Mouse (Mus musculus) adrenal gland, adult 8-10 months (tissue): ENCODE measurements around the gene Pts. TPM values are rescaled to one million over a fixed set of nuclear protein-coding genes. Genes with fewer than 3 reads are reported as not detected.

Experiments
- DNase-seq: peaks from one replicate; pipeline ENCODE4 v3.0.0; 2022
- total RNA-seq, 4 experiments: library from RNA; stranded (reverse); gene quantifications; 2 replicates each; pipeline ENCODE4 v1.2.4; 2022

Gene Pts
- total RNA-seq, 4 experiments from 2014 or later = 54.1 to 70.2 (median 63.4) TPM

DNA sequence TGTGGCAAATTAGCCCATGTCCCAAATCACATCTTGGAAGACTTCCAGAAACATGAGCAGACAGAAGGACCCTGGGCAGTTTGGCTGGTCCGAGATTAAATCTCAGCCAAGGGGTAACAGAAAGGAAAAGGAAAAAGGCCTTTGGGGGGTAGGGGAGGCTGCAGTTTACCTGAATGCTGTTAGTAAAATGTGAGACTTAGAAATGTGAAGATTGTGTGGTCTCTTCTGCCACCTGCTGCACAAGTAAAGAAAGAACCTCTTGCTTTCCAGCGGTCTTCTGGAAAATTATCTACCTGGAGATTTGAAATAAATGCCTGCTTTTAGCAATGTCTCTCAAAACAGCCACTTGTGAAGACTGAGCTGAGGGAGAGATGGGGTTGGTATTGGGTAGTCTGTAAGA, 2.4 kb upstream of the Pts start:
- no peak for DNase-seq

- DNase-seq = no peak
These were observed 664 bp downstream of the Pts start for GRCm38 (mm10) chr9:50527860-50528259.

GRCm38 (mm10) chr9:50525585-50525984, 2.9 kb downstream of the Pts start:
- DNase-seq = no peak

DNA sequence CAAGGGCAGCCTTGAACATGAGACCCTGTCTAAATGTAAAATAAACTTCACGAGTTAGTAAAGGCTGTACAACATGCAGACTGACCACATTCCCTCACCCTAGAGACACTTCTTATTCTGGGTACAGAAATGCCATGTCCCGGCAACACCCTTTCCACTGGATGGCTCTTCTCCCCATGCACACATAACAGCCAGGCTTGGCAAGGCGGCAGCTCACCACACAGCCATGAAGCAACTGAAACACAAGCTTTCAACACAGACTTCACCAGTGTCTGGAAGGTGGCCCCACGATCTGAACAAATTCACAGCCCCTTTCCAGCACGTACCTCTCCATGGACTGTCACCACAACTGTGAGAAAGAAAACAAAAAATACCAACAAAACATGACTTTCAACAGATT, 3.6 kb downstream of the Pts start:
- peak; percentile 34 for DNase-seq

GRCm38 (mm10) chr9:50522574-50522973, 6.0 kb downstream of the Pts start:
- no peak for DNase-seq

DNA sequence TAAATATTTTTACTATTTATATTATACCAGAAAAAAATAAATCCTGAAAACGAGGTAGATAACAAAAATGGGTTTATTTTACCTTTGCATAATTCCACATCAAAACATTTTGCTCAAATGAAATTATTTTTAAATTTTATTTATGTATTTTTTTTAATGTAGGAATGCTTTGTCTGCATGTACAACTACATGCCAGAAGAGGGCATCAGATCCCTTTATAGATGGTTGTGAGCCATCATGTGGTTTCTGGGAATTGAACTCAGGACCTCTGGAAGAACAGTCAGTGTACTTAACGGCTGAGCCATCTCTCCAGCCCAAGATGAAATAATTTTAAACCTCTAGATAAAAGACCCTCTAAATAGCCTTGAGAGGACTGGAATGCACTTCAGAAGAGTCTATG, 7.0 kb downstream of the Pts start:
- no peak for DNase-seq

GRCm38 (mm10) chr9:50520748-50521147, 7.8 kb downstream of the Pts start:
- no peak for DNase-seq

GRCm38 (mm10) chr9:50518781-50519180, 9.7 kb downstream of the Pts start:
- DNase-seq = no peak

GRCm38 (mm10) chr9:50515462-50515861, 13.1 kb downstream of the Pts start:
- no peak for DNase-seq

DNA sequence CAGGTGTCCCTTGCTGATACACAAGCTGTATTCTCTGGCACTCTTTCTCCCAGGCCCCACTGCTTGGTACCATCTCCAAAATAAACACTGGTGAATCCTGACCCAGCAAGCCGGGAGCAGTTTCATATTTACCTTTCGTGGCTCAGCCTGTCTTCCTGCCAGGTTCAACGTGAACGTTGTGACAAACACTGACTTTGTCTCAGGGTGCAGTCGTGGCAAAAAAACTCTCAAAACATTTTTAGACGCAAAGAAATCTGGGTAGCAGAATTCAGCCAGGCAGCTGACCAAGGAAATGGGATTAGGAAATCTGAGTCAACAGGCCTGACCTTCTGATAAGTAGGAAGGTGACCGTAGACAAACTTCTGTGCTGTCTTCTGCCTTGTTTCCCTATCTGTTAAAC, 21.0 kb downstream of the Pts start:
- no peak for DNase-seq

DNA sequence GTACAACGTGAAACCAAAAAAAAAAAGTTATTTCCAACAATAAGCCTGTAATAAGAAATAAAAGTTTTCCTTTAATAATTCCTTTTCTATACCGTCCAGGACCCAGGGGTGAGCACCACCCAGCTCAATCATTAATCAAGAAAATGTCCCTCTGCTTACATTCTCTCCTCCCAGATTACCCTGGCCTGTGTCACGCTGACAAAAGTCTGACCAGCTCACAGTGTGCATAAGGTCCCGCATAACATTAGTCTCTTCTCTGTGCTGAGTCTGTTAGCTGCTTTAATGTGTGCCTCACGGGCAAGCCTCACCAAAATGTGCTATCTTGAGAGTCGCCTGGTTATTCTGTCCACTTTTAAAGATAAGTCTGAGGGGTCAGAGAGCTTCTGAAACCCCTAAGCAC, 23.1 kb downstream of the Pts start:
- DNase-seq = no peak

- no peak for DNase-seq
These were observed 25.6 kb downstream of the Pts start for GRCm38 (mm10) chr9:50502949-50503348.

DNA sequence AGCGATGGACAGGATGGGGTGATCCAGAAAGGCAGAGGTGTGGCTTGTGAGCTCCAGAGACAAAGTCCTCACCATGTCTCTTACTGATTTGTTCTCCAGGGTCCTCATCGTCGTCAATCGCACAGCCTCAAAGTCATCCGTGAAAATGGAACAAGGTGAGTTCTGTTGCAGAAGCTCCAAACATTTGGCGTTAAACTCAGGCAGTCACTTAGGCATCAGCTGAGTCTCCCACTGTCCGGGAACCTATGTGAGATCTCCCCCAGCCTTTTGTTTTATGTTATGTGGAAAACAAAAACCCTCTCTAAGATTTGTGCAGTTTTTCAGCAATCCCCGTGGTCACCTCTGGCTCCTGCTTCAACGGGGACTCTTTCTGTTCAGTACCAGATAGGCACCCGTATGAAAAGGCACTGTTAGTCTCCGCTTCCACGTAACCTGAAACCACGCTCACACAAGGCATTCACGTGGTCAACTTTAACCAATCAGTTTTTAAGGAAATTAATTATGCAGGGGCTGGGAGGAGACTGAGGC, 27.5 kb downstream of the Pts start:
- DNase-seq = no peak

GRCm38 (mm10) chr9:50500467-50500973, 28.0 kb downstream of the Pts start:
- DNase-seq = no peak

DNA sequence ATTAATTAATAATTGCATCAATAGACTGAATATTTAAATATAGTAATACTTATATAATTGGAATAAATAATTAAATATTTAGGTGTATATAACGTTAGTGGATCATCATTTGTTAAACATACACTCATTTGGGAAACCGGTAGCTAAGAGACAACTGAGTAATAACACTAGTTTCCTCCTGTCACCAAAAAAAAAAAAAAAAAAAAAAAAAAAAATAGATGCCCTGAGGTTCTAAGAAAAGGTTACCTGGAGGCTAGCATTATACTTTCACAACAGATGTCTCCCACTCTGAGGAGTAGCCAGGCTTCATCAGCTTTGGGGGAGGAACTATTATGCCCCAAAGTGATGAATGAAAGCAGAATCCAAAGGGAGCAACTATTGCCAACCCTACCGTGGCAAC, 28.7 kb downstream of the Pts start:
- DNase-seq = no peak

DNA sequence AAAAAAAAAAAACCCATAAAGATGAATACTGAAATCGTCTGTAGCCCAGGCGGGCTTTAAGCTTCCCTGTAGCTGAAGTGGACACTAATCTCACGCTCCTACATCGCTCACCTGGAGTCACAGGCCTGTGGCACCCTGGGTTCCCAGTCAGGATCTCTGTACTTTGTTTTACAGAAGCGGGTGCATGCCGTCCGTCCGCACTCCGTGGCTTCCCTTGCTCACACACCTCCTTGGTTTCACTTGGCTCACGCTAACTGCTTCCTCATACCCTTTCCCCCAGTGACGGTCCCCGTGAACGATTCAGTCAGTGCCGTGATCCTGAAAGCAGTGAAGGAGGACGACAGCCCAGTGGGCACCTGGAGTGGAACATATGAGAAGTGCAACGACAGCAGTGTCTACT, 29.7 kb downstream of the Pts start:
- no peak for DNase-seq

- DNase-seq = no peak
These were observed 31.0 kb downstream of the Pts start for GRCm38 (mm10) chr9:50497536-50497935.

- DNase-seq = no peak
These were observed 31.4 kb downstream of the Pts start for GRCm38 (mm10) chr9:50497076-50497475.

DNA sequence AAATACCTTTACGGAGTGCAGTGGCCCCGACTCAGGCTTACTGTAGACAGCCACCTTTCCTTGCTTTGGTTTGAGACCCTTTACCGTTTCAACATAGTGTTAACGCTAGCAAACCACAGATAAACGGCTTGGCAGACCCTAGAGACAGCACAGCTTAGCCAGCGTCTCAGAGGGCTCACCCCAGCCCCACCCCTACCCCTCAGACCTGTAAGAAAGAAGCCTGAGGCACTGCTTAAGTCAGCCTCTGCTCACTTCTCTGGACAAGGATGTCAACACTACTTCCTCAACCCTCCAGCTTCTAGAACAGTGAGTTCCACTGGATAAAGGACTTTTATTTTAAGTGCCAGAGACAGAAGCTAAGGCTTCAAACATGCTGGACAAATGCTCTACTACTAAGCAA, 32.0 kb downstream of the Pts start:
- no peak for DNase-seq

DNA sequence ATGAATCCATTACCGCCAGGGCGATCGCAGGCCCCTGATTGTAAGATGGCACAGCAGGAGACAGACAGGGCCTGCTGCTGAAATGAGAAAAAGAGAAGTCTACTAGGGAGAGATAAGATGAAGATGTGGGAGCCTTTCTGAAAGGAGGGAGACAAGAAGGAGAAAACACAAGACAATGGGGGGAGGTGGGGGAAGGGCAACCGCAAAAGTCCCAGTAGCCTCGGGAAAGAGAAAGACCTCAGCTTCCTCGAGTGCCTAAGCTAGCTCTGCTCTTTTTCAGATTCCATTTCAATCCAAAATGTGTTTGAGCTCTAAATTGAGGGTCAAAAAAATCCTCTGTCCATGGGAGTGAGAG, 32.4 kb downstream of the Pts start:
- DNase-seq = no peak

DNA sequence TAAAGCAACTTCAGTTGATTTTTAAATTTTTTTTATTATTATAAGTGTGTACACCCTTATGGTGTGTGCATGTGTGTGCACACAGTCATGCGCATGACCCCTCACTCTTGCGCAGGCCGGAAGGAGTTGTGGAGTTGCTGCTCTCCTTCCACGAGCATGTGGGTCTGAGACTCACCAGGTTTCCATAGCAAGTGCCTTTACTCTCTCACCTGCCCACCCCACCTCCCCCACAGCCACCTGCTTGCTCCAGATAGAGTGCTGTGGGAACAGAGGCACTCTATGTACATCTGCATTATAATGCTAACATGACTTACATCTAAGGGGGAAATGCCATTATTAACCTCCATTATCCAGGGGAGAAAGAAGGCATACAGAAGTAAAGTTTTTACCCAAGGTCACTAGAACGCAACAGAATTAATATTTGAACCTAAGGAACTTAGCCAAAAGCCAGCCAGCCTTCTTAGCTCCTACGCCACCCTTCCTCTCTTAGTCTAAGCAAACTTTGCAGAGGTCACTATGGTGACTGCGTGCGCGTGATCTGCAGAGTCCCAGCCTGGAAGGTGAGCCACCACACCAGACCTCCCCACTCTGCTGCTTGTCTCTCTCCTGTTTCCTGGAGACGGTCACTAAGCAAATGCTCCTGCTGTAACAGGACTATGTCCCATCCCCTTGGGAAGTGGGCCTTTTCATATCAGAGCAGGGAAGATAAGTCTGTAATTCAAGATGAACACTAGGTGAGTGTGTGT, 32.9 kb downstream of the Pts start:
- DNase-seq = no peak

- no peak for DNase-seq
These were observed 34.2 kb downstream of the Pts start, which contains the start of gene Plet1 for GRCm38 (mm10) chr9:50494311-50494710. Gene Plet1 (plus strand): TSS chr9:50494525.

- no peak for DNase-seq
These were observed 34.7 kb downstream of the Pts start for GRCm38 (mm10) chr9:50493777-50494176.

DNA sequence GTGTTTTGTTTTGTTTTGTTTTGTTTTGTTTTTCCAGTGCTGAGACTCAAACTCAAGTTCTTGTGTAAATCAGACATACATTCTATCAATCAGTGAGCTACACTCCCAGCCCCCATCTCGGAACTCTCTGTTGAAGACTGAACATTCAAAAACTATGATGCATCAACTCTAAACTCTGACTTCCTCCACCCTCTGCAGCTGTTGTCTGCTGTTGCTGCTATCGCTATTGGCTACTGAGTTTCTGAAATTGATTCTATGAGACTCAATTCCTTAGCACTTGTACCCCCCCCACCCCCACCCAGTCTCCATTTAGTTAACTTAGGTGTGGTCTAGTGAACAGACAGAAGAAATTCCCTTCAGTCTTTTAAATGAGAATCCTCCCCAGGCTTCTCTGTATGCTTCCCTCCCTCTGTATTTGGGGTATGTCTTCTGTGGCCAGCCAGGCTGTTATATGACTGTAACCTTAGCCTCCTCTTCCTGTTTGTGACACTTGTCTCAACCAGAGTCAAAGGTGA, 36.9 kb downstream of the Pts start:
- DNase-seq = no peak
